Mouse (Mus musculus) heart, adult 2 months (tissue): ENCODE measurements at regions not wholly inside any gene's neighbourhood (a gene's known extent, or its start where the extent isn't known, plus 50 kb on each side); places are given as distances from the start of the nearest gene placed in this dataset.

Experiments
- DNase-seq, 2 experiments: peaks; one replicate each; pipeline ENCODE4 v3.0.0; 2021
- H3K27ac ChIP-seq: fragments of 200-600 bp; 2 replicates; pipeline ENCODE4 v1.8.1; 2022
- H3K27me3 ChIP-seq: fragments of 200-500 bp; 2 replicates; pipeline ENCODE4 v1.6.1; 2012; ENCODE audit warnings: mild to moderate bottlenecking, low read length, inconsistent platforms, mixed read lengths; ENCODE audit not compliant: control insufficient read depth, insufficient read depth
- H3K36me3 ChIP-seq: fragments of 200-500 bp; 2 replicates; pipeline ENCODE4 v1.6.1; 2012; ENCODE audit warnings: low read length, inconsistent platforms; ENCODE audit not compliant: control insufficient read depth, insufficient read depth
- H3K4me1 ChIP-seq: fragments of 200-500 bp; 2 replicates; pipeline ENCODE4 v1.6.1; 2011; ENCODE audit warnings: low read length; ENCODE audit not compliant: control insufficient read depth, insufficient read depth
- H3K4me3 ChIP-seq: fragments of 200-600 bp; 2 replicates; pipeline ENCODE4 v1.8.1; 2022
- H3K79me2 ChIP-seq: fragments of 200-500 bp; replicated peaks from 2 replicates; pipeline ENCODE4 v1.6.1; 2012; ENCODE audit warnings: mild to moderate bottlenecking, inconsistent platforms, low read length, moderate library complexity, mixed read lengths; ENCODE audit not compliant: control insufficient read depth, insufficient read depth
- H3K9ac ChIP-seq: fragments of 200-500 bp; 2 replicates; pipeline ENCODE4 v1.6.1; 2012; ENCODE audit warnings: low read depth, mild to moderate bottlenecking, control low read depth, inconsistent platforms, low read length, mixed read lengths
- CTCF ChIP-seq: fragments of 200-600 bp; IDR thresholded peaks from 2 replicates; pipeline ENCODE4 v1.8.1; 2022; ENCODE audit warnings: antibody characterized with exemption, mild to moderate bottlenecking, moderate library complexity
- EP300 ChIP-seq: fragments of 200-500 bp; IDR thresholded peaks from 2 replicates; pipeline ENCODE4 v1.6.1; 2011; ENCODE audit warnings: low read depth, low read length, control low read depth; ENCODE audit not compliant: insufficient read depth
- POLR2A ChIP-seq: fragments of 200-500 bp; IDR thresholded peaks from 2 replicates; pipeline ENCODE4 v1.6.1; 2011; ENCODE audit warnings: mild to moderate bottlenecking, low read depth, low read length, control low read depth; ENCODE audit not compliant: insufficient read depth
- WGBS: fragments of 180-500 bp; shearing (Covaris S2); methylation state at CpG from one replicate; pipeline ENCODE4 v1.1.7; 2018; 5-methylcytosine and 5-hydroxymethylcytosine counted together
- intact Hi-C: fragments of 180-260 bp; cut with DNase I; formaldehyde crosslinking; loops from one replicate; pipeline ENCODE4 v1.15.1; 2025

- 59% methylated on average over 5 of the region's 5 CpGs for WGBS
- Histone ChIP-seq H3K36me3 (no peaks in the 10 kb centered on the region), H3K27ac (no peak overlapping the region), H3K79me2 (no peaks in the 10 kb centered on the region), H3K27me3 (no peaks in the 10 kb centered on the region), H3K4me3 (no peak overlapping the region), H3K4me1 (no peaks in the 10 kb centered on the region), H3K9ac (no peak overlapping the region)
- DNase-seq = no peak
- intact Hi-C loops = no loop called here
- TF ChIP-seq POLR2A = no peak
- TF ChIP-seq EP300 = no peak
- no peak for TF ChIP-seq CTCF
These were observed 197.1 kb upstream of the 3110018I06Rik start for GRCm38 (mm10) chr12:107291377-107291776.

DNA sequence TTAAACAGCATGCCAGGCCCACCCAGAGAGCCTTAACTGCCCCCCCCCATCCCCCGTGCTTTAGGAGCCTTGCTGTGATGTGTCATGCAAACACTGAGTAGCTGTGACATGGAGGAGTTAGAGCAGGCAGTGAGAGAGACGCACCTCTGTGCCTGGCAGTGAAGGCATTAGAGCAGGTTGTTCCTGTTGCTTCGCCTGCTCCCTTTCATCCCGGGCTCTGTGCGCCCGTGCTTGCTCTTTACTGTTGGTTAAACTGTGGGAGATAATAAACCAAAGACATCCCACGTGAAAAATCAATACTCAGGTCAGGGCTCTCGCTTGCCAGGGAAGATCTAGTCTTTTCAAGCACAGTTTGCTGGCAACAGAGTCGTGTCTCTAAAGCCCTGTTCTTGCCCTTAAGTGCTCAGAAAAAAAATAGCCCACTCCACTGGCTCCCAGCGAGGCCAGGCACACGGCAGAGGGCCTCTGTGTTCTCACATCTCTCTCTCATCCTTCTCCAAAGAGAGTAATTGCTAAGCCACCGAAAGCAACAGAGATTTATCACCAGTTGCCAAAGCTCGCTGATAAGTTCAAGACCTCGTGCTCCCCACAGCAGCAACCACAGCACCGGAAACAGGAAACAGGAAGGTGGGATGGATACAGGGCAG lies 181.2 kb upstream of the 3110018I06Rik start:
- 28% methylated on average over 15 of the region's 15 CpGs for WGBS
- Histone ChIP-seq H3K79me2 (no peaks in the 10 kb centered on the region), H3K9ac (no peak overlapping the region), H3K27ac (no peak overlapping the region), H3K4me1 (no peaks in the 10 kb centered on the region), H3K4me3 (no peak overlapping the region), H3K27me3 (no peaks in the 10 kb centered on the region), H3K36me3 (no peaks in the 10 kb centered on the region)
- no peak for TF ChIP-seq EP300
- TF ChIP-seq POLR2A = no peak
- no peak for TF ChIP-seq CTCF
- intact Hi-C loops = no loop called here
- DNase-seq = no peak

DNA sequence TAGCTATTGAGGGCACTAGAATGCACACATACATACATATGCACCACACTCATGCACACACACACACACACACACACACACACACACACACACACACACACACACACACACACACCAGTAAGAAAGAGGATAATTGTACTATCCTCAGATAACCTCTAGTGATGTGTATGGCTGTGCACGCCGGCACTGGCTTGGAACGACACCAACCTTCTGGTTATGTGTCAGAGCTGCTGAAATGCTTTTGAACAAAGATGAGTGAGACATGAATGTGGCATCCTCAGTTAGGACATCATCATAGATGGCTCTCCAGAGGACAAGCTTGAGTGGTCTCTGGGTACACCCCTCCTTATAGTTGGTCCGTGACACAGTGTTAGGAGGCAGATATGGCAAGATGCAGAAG lies 173.0 kb upstream of the 3110018I06Rik start:
- Histone ChIP-seq H3K4me3 (no peak overlapping the region), H3K9ac (no peak overlapping the region), H3K79me2 (no peaks in the 10 kb centered on the region), H3K4me1 (no peaks in the 10 kb centered on the region), H3K36me3 (no peaks in the 10 kb centered on the region), H3K27ac (no peak overlapping the region), H3K27me3 (no peaks in the 10 kb centered on the region)
- no peak for DNase-seq
- 86% methylated on average over 4 of the region's 4 CpGs for WGBS
- intact Hi-C loops = no loop called here
- TF ChIP-seq EP300 (no peak), CTCF (no peak), POLR2A (no peak)

- Histone ChIP-seq H3K27ac (no peak overlapping the region), H3K79me2 (no peaks in the 10 kb centered on the region), H3K9ac (no peak overlapping the region), H3K4me1 (no peaks in the 10 kb centered on the region), H3K36me3 (no peaks in the 10 kb centered on the region), H3K27me3 (no peaks in the 10 kb centered on the region), H3K4me3 (no peak overlapping the region)
- no peak for DNase-seq
- intact Hi-C loops = no loop called here
- TF ChIP-seq EP300 (no peak), POLR2A (no peak), CTCF (no peak)
- WGBS = 70% methylated on average over 7 of the region's 7 CpGs
These were observed 165.6 kb upstream of the 3110018I06Rik start for GRCm38 (mm10) chr12:107322861-107323260.

- H3K4me3 ChIP-seq = no peak overlapping the region
- H3K27ac ChIP-seq = no peak overlapping the region
- TF ChIP-seq POLR2A (no peak), EP300 (no peak), CTCF (no peak)
- DNase-seq = no peak
- no peaks in the 10 kb centered on the region for H3K36me3 ChIP-seq
- whole genome bisulfite sequencing = 91% methylated on average over 10 of the region's 10 CpGs
- H3K9ac ChIP-seq = no peak overlapping the region
- intact Hi-C loops = no loop called here
- H3K4me1 ChIP-seq = no peaks in the 10 kb centered on the region
- no peaks in the 10 kb centered on the region for H3K79me2 ChIP-seq
- H3K27me3 ChIP-seq = no peaks in the 10 kb centered on the region
These were observed 162.3 kb upstream of the 3110018I06Rik start for GRCm38 (mm10) chr12:107326101-107326500.

GRCm38 (mm10) chr12:107327107-107327770 lies 161.2 kb upstream of the 3110018I06Rik start:
- H3K27me3 ChIP-seq = no peaks in the 10 kb centered on the region
- no peak overlapping the region for H3K27ac ChIP-seq
- no peak for DNase-seq
- no peak for TF ChIP-seq POLR2A
- TF ChIP-seq EP300 = no peak
- no peak for TF ChIP-seq CTCF
- no peaks in the 10 kb centered on the region for H3K4me1 ChIP-seq
- 72% methylated on average over 9 of the region's 9 CpGs for WGBS
- H3K79me2 ChIP-seq = no peaks in the 10 kb centered on the region
- H3K36me3 ChIP-seq = no peaks in the 10 kb centered on the region
- H3K9ac ChIP-seq = no peak overlapping the region
- H3K4me3 ChIP-seq = no peak overlapping the region
- intact Hi-C loops = no loop called here
